Mouse (Mus musculus) lung, adult 10 weeks (tissue): Measurements from ENCODE around the gene Olfr20. TPM values are rescaled to one million over a fixed set of nuclear protein-coding genes. Genes with fewer than 3 reads are reported as not detected.

ENCODE experiments used
- polyA plus RNA-seq: library from polyadenylated mRNA; stranded (reverse); fragments of 350-450 nt; fragmentation: Illumina TruSeq; extraction: RNeasy Lipid Tissue Mini Kit (QIAGEN cat#74804); gene quantifications from one replicate; pipeline ENCODE4 v1.2.3, GENCODE M21; 2014; ENCODE audit warnings: low read depth, low replicate concordance; ENCODE audit not compliant: insufficient read depth

Gene Olfr20
- polyA plus RNA-seq = not detected

GRCm38 (mm10) chr11:73350483-73350882 lies at the start of gene Olfr20:
Gene Olfr20 (plus strand): TSS chr11:73350783.

GRCm38 (mm10) chr11:73329442-73329841 lies 21.1 kb upstream of the Olfr20 start, which contains the start of the genes Aspa, Gm49340 and Spata22:
Gene Aspa (minus strand): TSS chr11:73329596.
Gene Gm49340 (plus strand): TSS chr11:73329741.
Gene Spata22 (plus strand): TSS chr11:73329741.

GRCm38 (mm10) chr11:73370946-73371345 lies 20.4 kb downstream of the Olfr20 start, which contains the start of gene Olfr376:
Gene Olfr376 (plus strand): TSS chr11:73371246.

GRCm38 (mm10) chr11:73399514-73399913 lies 48.9 kb downstream of the Olfr20 start, which contains the start of gene Olfr1:
Gene Olfr1 (minus strand): TSS chr11:73399614.

Other genes with a start within 250 kb of the Olfr20 start
- 0.49 TPM for gene Haspin, start 212.5 kb upstream of the Olfr20 start, polyA plus RNA-seq
- gene P2rx5, start 190.4 kb upstream of the Olfr20 start, polyA plus RNA-seq = 3.9 TPM
- 70.2 TPM for gene Emc6, start 173.7 kb upstream of the Olfr20 start, polyA plus RNA-seq
- 108 TPM for gene Tax1bp3, start 173.7 kb upstream of the Olfr20 start, polyA plus RNA-seq
- gene Ctns, start 151.7 kb upstream of the Olfr20 start, polyA plus RNA-seq = 7.2 TPM
- 2.0 TPM for gene Shpk, start 151.3 kb upstream of the Olfr20 start, polyA plus RNA-seq
- gene Trpv1, start 116.5 kb upstream of the Olfr20 start, polyA plus RNA-seq = 0.17 TPM
- gene Trpv3, start 83.4 kb upstream of the Olfr20 start, polyA plus RNA-seq = 0.03 TPM
- 6.8 TPM for gene Aspa, start 21.2 kb upstream of the Olfr20 start, polyA plus RNA-seq
- not detected for gene Gm49340, start 21.0 kb upstream of the Olfr20 start, polyA plus RNA-seq
- gene Spata22, start 21.0 kb upstream of the Olfr20 start, polyA plus RNA-seq = 0.19 TPM
- not detected for gene Olfr376, start 20.5 kb downstream of the Olfr20 start, polyA plus RNA-seq
- not detected for gene Olfr1, start 48.8 kb downstream of the Olfr20 start, polyA plus RNA-seq
- not detected for gene Olfr378, start 77.7 kb downstream of the Olfr20 start, polyA plus RNA-seq
- gene Olfr380, start 106.7 kb downstream of the Olfr20 start, polyA plus RNA-seq = not detected
- not detected for gene Olfr381, start 140.8 kb downstream of the Olfr20 start, polyA plus RNA-seq
- gene Olfr382, start 166.4 kb downstream of the Olfr20 start, polyA plus RNA-seq = not detected
- not detected for gene Olfr385, start 242.2 kb downstream of the Olfr20 start, polyA plus RNA-seq
- gene Olfr384, start 247.8 kb downstream of the Olfr20 start, polyA plus RNA-seq = not detected